Mouse (Mus musculus) erythroblast, embryonic 14.5 days (primary cell): ENCODE measurements at regions not wholly inside any gene's neighbourhood (a gene's known extent, or its start where the extent isn't known, plus 50 kb on each side); places are given as distances from the start of the nearest gene placed in this dataset.

Experiments used
- GATA1 ChIP-seq: IDR thresholded peaks from 2 replicates; pipeline ENCODE4 v1.6.1; 2012; ENCODE audit warnings: low read length, inconsistent platforms, mixed read lengths
- TAL1 ChIP-seq: IDR thresholded peaks from 3 replicates; pipeline ENCODE4 v1.6.1; 2012; ENCODE audit warnings: low read length, inconsistent platforms, mixed read lengths

DNA sequence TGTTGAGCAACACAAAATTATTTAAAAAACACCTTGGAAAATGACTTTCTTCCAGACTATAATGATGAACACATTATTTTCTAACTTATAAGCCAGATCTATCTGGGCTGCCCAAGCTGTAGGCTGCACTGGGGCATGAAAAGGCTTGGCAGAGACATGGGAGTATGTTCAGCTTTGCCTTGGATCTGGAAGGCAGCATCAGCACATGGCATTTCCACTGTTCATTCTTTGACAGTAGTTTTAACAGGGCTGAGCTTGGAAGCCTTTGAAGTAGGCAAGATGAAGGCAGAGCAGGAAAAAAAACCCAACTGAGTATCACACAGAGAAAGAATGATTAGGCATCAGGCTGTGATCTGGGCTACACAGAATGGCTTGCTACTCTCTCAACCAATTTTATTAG, 1705.3 kb upstream of the Gm7489 start:
- TF ChIP-seq TAL1 (no peak), GATA1 (no peak)
